Comparison of ENCODE assay signal across 8 mouse cellular contexts in the genomic region with DNA sequence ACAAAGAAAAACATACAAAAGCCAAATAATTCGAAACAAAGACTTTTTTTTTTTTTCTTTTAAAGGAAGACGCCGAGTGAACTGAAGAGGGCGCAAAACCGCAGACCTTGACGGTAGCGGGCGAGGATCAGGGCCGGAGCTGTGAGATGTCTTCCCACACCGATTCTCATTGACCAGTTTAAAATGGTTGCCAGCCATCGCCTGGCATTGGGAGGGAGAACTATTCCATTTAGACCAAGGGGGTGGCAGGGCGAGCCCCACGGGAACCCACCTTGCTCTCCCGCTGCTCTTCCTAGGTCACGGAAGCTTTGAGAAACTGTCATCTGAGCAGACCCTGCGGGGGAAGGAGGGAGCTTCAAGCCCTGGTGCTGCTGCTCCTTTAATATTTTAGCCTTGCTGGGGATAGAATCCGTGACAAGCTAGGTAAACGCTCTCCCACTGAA. TPM values are rescaled to one million over a fixed set of nuclear protein-coding genes. Genes with fewer than 3 reads are reported as not detected.
DNase-seq lines count a peak whose midpoint lies in the region; ATAC-seq and TF ChIP-seq lines count a peak whose summit lies in the region.

No protein-coding gene starts in this region.

- peaks cover 42% of the 10 kb centered on the region for H3K4me1 ChIP-seq in E14TG2a.4 (replicated peaks; ENCODE audit: low read depth, low read length)
- peaks cover 7% of the 10 kb centered on the region; the same call in 1 of the 2 replicates for H3K4me1 ChIP-seq in embryonic facial prominence, embryonic 12.5 days
- H3K4me1 ChIP-seq in heart, embryonic 15.5 days (replicated peaks): peaks cover 10% of the 10 kb centered on the region

- H3K9me3 ChIP-seq in E14TG2a.4 (ENCODE audit: low read length): no peaks in the 10 kb centered on the region
- H3K9me3 ChIP-seq in embryonic facial prominence, embryonic 12.5 days: no peaks in the 10 kb centered on the region
- H3K9me3 ChIP-seq in heart, embryonic 15.5 days (replicated peaks): no peaks in the 10 kb centered on the region

- H3K27me3 ChIP-seq in E14TG2a.4 (ENCODE audit: insufficient read depth, low read length): peaks cover 30% of the 10 kb centered on the region
- no peaks in the 10 kb centered on the region for H3K27me3 ChIP-seq in embryonic facial prominence, embryonic 12.5 days
- no peaks in the 10 kb centered on the region for H3K27me3 ChIP-seq in heart, embryonic 15.5 days

- peak; percentile 68 to 78 for DNase-seq in adrenal gland, postnatal 36 days
- DNase-seq in kidney, postnatal 14 days: peak; percentile 66
- peak; percentile 82 for DNase-seq in lung, postnatal 10 days
- peak; percentile 41 for DNase-seq in ovary, postnatal 14 days (ENCODE audit: low spot score)
- DNase-seq in thymus, postnatal 36 days: peak; percentile 65

- H3K4me3 ChIP-seq in E14TG2a.4 (replicated peaks; ENCODE audit: low read length): peak overlapping the region; percentile 43
- H3K4me3 ChIP-seq in embryonic facial prominence, embryonic 12.5 days: peak overlapping the region; percentile 35
- H3K4me3 ChIP-seq in heart, embryonic 15.5 days: peak overlapping the region; percentile 49

- peak; percentile 24 for TF ChIP-seq CTCF in E14TG2a.4 (conservative IDR thresholded peaks at IDR 0.05; ENCODE audit: low read length)

- H3K27ac ChIP-seq in embryonic facial prominence, embryonic 12.5 days: 0 out of 2 replicates have a peak overlapping the region, but pooled peaks have one; percentile 50
- H3K27ac ChIP-seq in heart, embryonic 15.5 days: peak overlapping the region; percentile 35; the same call in 1 of the 2 replicates

- no peak for ATAC-seq in embryonic facial prominence, embryonic 12.5 days (ENCODE audit: insufficient number of reproducible peaks, insufficient read depth, low FRiP score, low TSS enrichment)
- no peak for ATAC-seq in heart, embryonic 15.5 days (replicated peaks; ENCODE audit: insufficient number of reproducible peaks, insufficient read depth, low FRiP score, low read depth)

- whole genome bisulfite sequencing in embryonic facial prominence, embryonic 12.5 days: 1% methylated on average over 18 of the region's 18 CpGs
- 2% methylated on average over 18 of the region's 18 CpGs for WGBS in heart, embryonic 15.5 days

- no peaks in the 10 kb centered on the region for H3K36me3 ChIP-seq in E14TG2a.4 (ENCODE audit: insufficient read depth, low read length)
- H3K36me3 ChIP-seq in embryonic facial prominence, embryonic 12.5 days: no peaks in the 10 kb centered on the region
- H3K36me3 ChIP-seq in heart, embryonic 15.5 days: no peaks in the 10 kb centered on the region

- peak overlapping the region; percentile 55 for H3K4me2 ChIP-seq in embryonic facial prominence, embryonic 12.5 days (replicated peaks)
- peak overlapping the region; percentile 71 for H3K4me2 ChIP-seq in heart, embryonic 15.5 days

- H3K9ac ChIP-seq in embryonic facial prominence, embryonic 12.5 days: peak overlapping the region; percentile 16; the same call in 1 of the 2 replicates
- peak overlapping the region; percentile 65 for H3K9ac ChIP-seq in heart, embryonic 15.5 days

RNA-seq across cellular contexts. Expression of a gene that starts 5.4 kb away (rescaled TPM):
- total RNA-seq in adrenal gland, postnatal 36 days (2021): 100 to 1,000 TPM; 212 to 305 TPM
- polyA plus RNA-seq in embryonic facial prominence, embryonic 12.5 days (2016; fragmentation: Nextera tagmentation; extraction: Ambion mirVana): 590 and 605 TPM in 2 replicates
- 190 and 235 TPM in 2 replicates for polyA plus RNA-seq in heart, embryonic 15.5 days (2015; fragmentation: Nextera tagmentation; extraction: Ambion mirVana)

RNA-seq across cellular contexts. Expression of a gene that starts 17.2 kb away (rescaled TPM):
- total RNA-seq in adrenal gland, postnatal 36 days (2021): not detected
- 0.46 and 0.73 TPM in 2 replicates for polyA plus RNA-seq in embryonic facial prominence, embryonic 12.5 days (2016; fragmentation: Nextera tagmentation; extraction: Ambion mirVana)
- polyA plus RNA-seq in heart, embryonic 15.5 days (2015; fragmentation: Nextera tagmentation; extraction: Ambion mirVana): 0.20 and 0.30 TPM in 2 replicates

RNA-seq across cellular contexts. Expression of a gene that starts 45.9 kb away (rescaled TPM):
- 100 to 1,000 TPM; 473 to 490 TPM for total RNA-seq in adrenal gland, postnatal 36 days (2021)
- polyA plus RNA-seq in embryonic facial prominence, embryonic 12.5 days (2016; fragmentation: Nextera tagmentation; extraction: Ambion mirVana): 287 and 307 TPM in 2 replicates
- polyA plus RNA-seq in heart, embryonic 15.5 days (2015; fragmentation: Nextera tagmentation; extraction: Ambion mirVana): 247 and 251 TPM in 2 replicates

RNA-seq across cellular contexts. Expression of a gene that starts 59.5 kb away (rescaled TPM):
- 10 to 100 TPM; 38.2 to 39.8 TPM for total RNA-seq in adrenal gland, postnatal 36 days (2021)
- 24.9 and 27.1 TPM in 2 replicates for polyA plus RNA-seq in embryonic facial prominence, embryonic 12.5 days (2016; fragmentation: Nextera tagmentation; extraction: Ambion mirVana)
- 25.6 and 28.9 TPM in 2 replicates for polyA plus RNA-seq in heart, embryonic 15.5 days (2015; fragmentation: Nextera tagmentation; extraction: Ambion mirVana)
